Mouse (Mus musculus): ENCODE data around the gene Ldah. TPM values are rescaled to one million over a fixed set of nuclear protein-coding genes. Genes with fewer than 3 reads are reported as not detected.

Ldah gene
- polyA plus RNA-seq, 1 experiment from 2014 or later, result 63.2 TPM

GRCm38 (mm10) chr12:8231101-8231500, 23.2 kb downstream of the Ldah start:
- H3K4me1 ChIP-seq (replicated peaks), result no peaks in the 10 kb centered on the region
- H3K27ac ChIP-seq, result no peak overlapping the region
- H3K36me3 ChIP-seq, result no peaks in the 10 kb centered on the region
- no peaks in the 10 kb centered on the region for H3K27me3 ChIP-seq (replicated peaks)
- ATAC-seq, result no peak
- no peak overlapping the region for H3K9ac ChIP-seq
- 94% methylated on average over 3 of the region's 3 CpGs for WGBS
- H3K4me3 ChIP-seq (replicated peaks), result no peak overlapping the region
- H3K9me3 ChIP-seq, result no peaks in the 10 kb centered on the region
- no peak overlapping the region for H3K4me2 ChIP-seq (replicated peaks)

DNA sequence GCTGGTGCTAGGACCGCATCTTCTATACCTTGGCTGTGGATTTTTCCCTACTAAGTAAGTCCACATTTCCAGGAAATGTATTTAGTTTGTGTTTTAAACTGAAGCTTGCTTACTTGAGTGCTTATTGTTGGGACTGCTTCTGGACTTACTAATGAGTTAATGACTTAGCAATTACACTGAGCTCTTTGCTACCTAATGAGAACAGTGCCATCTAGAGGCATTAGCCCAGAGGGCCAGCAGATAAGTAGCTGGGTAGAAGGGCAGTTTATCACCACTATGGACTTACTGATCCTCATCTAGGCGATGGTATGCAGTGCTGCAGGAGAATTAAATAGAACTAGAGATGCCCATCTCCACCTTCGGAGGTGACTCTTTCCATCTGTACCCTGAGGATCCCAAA, 24.8 kb downstream of the Ldah start:
- ATAC-seq, result no peak

DNA sequence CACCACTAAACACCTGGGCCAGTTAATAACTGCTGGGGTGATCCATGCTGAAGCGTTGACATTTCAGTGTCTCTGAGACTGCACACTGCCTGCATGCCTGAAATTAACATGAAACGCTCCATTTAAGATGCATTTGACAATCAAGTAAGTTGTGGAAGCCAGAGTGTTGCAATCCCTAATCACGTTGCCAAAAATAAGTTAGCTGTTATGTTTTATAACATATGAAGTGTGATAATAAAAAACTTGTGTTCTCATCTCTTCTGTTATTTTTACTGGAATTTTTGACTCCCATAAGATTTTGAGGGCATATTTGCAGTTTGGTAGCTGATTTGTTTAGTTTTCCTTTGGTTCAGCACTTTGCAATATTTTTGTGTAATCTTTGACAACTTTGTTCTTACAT, 34.3 kb downstream of the Ldah start:
- Histone ChIP-seq H3K9me3 (no peaks in the 10 kb centered on the region), H3K9ac (no peak overlapping the region), H3K36me3 (no peaks in the 10 kb centered on the region), H3K27me3 (replicated peaks) (no peaks in the 10 kb centered on the region), H3K4me3 (replicated peaks) (no peak overlapping the region), H3K4me2 (replicated peaks) (no peak overlapping the region), H3K27ac (no peak overlapping the region), H3K4me1 (replicated peaks) (no peaks in the 10 kb centered on the region)
- WGBS, result 90% methylated on average over 3 of the region's 3 CpGs
- ATAC-seq, result no peak

More for the DNA sequence above, 24.8 kb downstream of the Ldah start:
- H3K27ac ChIP-seq, result no peak overlapping the region
- no peaks in the 10 kb centered on the region for H3K27me3 ChIP-seq (replicated peaks)
- H3K4me3 ChIP-seq (replicated peaks), result no peak overlapping the region
- H3K36me3 ChIP-seq, result no peaks in the 10 kb centered on the region
- WGBS, result 79% methylated on average over 3 of the region's 3 CpGs
- H3K9ac ChIP-seq, result no peak overlapping the region
- no peaks in the 10 kb centered on the region for H3K9me3 ChIP-seq
- H3K4me2 ChIP-seq (replicated peaks), result no peak overlapping the region
- no peaks in the 10 kb centered on the region for H3K4me1 ChIP-seq (replicated peaks)

DNA sequence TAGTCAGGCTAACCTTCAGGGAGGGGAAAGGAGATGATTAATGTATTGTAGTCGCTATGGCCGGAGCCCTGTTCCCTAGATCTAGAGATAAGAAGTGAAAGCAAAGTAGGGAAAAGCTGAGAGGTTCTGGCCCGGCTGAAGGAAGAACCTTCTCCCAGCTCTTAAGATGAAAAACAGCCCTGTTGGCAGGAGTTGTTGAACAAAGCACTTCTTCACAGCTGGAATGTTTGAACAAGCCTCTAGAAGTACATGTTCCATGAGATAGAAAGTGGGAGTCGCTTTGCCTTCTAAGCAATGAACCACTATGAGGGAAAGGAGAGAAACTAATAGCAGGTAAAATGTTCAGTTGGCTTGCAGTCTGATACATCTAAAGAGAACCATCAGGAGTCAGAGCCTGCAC, 36.8 kb downstream of the Ldah start:
- no peaks in the 10 kb centered on the region for H3K9me3 ChIP-seq
- H3K4me2 ChIP-seq (replicated peaks), result no peak overlapping the region
- no peak for ATAC-seq
- no peaks in the 10 kb centered on the region for H3K27me3 ChIP-seq (replicated peaks)
- H3K4me1 ChIP-seq (replicated peaks), result no peaks in the 10 kb centered on the region
- H3K27ac ChIP-seq, result no peak overlapping the region
- no peaks in the 10 kb centered on the region for H3K36me3 ChIP-seq
- H3K4me3 ChIP-seq (replicated peaks), result no peak overlapping the region
- 36% methylated on average over 4 of the region's 4 CpGs for WGBS
- no peak overlapping the region for H3K9ac ChIP-seq

DNA sequence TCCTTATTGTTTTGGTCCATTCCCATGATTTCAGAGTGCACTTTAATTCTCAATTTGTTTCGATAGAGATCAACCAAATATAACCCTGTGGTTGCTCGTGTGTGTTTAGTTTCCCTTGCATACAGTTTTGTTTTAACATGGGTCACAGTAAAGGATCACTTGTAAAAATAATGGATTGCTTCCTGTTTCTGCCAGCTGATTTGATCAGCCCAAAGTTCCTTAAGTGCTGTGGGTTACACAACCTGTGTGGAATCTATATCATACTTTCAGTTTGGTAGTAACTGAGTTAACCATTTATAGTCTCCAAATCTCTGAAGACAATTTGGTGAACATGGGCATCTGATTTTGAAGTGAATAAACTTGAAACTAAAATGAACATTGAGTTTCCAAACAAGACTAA, 52.4 kb downstream of the Ldah start:
- ATAC-seq, result no peak
- WGBS, result 46% methylated on average over 2 of the region's 2 CpGs
- Histone ChIP-seq H3K4me1 (replicated peaks) (no peaks in the 10 kb centered on the region), H3K9ac (no peak overlapping the region), H3K27ac (no peak overlapping the region), H3K36me3 (no peaks in the 10 kb centered on the region), H3K4me2 (replicated peaks) (no peak overlapping the region), H3K9me3 (no peaks in the 10 kb centered on the region), H3K4me3 (replicated peaks) (no peak overlapping the region), H3K27me3 (replicated peaks) (no peaks in the 10 kb centered on the region)

- WGBS, result 81% methylated on average over 7 of the region's 7 CpGs
- H3K36me3 ChIP-seq, result no peaks in the 10 kb centered on the region
- no peak for ATAC-seq
- no peaks in the 10 kb centered on the region for H3K9me3 ChIP-seq
- H3K4me1 ChIP-seq (replicated peaks), result no peaks in the 10 kb centered on the region
- no peaks in the 10 kb centered on the region for H3K27me3 ChIP-seq (replicated peaks)
- no peak overlapping the region for H3K9ac ChIP-seq
- H3K4me2 ChIP-seq (replicated peaks), result no peak overlapping the region
- H3K4me3 ChIP-seq (replicated peaks), result no peak overlapping the region
- no peak overlapping the region for H3K27ac ChIP-seq
These were observed 58.4 kb downstream of the Ldah start for GRCm38 (mm10) chr12:8266311-8266710.

DNA sequence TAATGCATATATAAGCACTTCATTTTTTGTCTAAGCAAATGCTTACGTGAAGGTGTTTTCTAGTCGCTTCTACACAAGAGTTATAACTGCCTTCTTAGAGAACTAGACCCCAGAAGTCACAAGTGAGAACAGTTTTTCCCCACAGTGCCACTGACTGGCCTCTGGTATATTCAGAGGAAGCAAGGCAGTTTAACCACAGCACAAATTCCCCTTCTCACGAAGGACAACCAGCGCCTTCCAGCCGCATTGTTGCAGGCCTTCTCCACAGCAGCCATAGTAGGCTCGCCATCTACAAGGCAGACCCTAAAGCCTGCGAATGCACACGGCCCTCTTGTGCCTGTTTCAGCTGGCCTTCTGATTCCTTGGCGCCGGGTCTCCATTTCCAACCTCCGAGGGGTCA, 61.7 kb downstream of the Ldah start:
- Histone ChIP-seq H3K4me1 (replicated peaks) (no peaks in the 10 kb centered on the region), H3K9me3 (no peaks in the 10 kb centered on the region), H3K4me3 (replicated peaks) (no peak overlapping the region), H3K36me3 (no peaks in the 10 kb centered on the region), H3K27me3 (replicated peaks) (no peaks in the 10 kb centered on the region), H3K4me2 (replicated peaks) (no peak overlapping the region), H3K27ac (no peak overlapping the region), H3K9ac (no peak overlapping the region)
- WGBS, result 93% methylated on average over 11 of the region's 11 CpGs
- no peak for ATAC-seq

GRCm38 (mm10) chr12:8271405-8271804, 63.5 kb downstream of the Ldah start:
- H3K4me1 ChIP-seq (replicated peaks), result no peaks in the 10 kb centered on the region
- H3K36me3 ChIP-seq, result no peaks in the 10 kb centered on the region
- no peaks in the 10 kb centered on the region for H3K9me3 ChIP-seq
- no peak overlapping the region for H3K27ac ChIP-seq
- 75% methylated on average over 2 of the region's 2 CpGs for WGBS
- no peak overlapping the region for H3K4me3 ChIP-seq (replicated peaks)
- ATAC-seq, result no peak
- no peak overlapping the region for H3K4me2 ChIP-seq (replicated peaks)
- H3K9ac ChIP-seq, result no peak overlapping the region
- H3K27me3 ChIP-seq (replicated peaks), result no peaks in the 10 kb centered on the region

DNA sequence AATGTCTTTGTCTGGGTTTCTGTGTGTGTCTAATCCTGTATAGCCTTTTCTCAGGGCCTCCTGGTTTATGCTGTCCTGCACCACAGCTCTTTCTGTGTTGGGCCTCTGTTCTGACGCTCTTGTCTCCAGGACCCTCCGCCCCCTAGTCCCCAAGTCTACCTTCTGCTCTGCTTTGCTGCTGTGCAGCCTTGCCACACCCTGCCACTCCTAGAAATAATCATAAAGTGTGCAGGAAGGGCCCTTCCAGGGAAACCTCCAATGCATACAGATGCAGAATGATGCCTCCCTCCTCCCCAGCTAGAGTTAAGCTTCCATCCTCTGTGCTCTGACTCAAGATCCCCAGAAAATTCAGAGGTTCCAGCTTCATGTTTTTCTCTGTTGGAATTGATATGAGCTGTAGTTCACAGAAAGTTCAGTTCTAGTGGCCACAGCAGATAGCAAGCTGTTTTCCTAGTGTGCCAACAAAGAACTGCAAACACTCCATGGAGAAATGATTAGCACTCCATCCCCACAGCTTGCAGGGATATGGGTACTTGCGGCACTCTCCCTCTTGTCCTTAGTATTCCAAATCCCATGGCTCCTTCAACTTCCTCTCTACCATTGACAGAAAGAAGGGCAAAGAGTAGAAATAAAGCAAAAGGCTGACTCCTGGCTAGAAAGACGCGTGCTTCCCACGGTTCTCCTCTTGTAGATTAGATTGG, 65.7 kb downstream of the Ldah start:
- no peak overlapping the region for H3K9ac ChIP-seq
- peak; percentile 79 for ATAC-seq
- H3K4me3 ChIP-seq (replicated peaks), result no peak overlapping the region
- H3K36me3 ChIP-seq, result no peaks in the 10 kb centered on the region
- H3K4me1 ChIP-seq (replicated peaks), result no peaks in the 10 kb centered on the region
- no peaks in the 10 kb centered on the region for H3K9me3 ChIP-seq
- 83% methylated on average over 6 of the region's 6 CpGs for WGBS
- H3K4me2 ChIP-seq (replicated peaks), result no peak overlapping the region
- no peaks in the 10 kb centered on the region for H3K27me3 ChIP-seq (replicated peaks)
- no peak overlapping the region for H3K27ac ChIP-seq

- Histone ChIP-seq H3K27me3 (replicated peaks) (no peaks in the 10 kb centered on the region), H3K4me3 (replicated peaks) (no peak overlapping the region), H3K4me1 (replicated peaks) (no peaks in the 10 kb centered on the region), H3K36me3 (no peaks in the 10 kb centered on the region), H3K27ac (no peak overlapping the region), H3K9me3 (no peaks in the 10 kb centered on the region), H3K9ac (no peak overlapping the region), H3K4me2 (replicated peaks) (no peak overlapping the region)
- WGBS, result 89% methylated on average over 4 of the region's 4 CpGs
- ATAC-seq, result no peak
These were observed 67.5 kb downstream of the Ldah start for GRCm38 (mm10) chr12:8275424-8275823.

GRCm38 (mm10) chr12:8281225-8282017, 73.5 kb downstream of the Ldah start:
- ATAC-seq, result no peak

DNA sequence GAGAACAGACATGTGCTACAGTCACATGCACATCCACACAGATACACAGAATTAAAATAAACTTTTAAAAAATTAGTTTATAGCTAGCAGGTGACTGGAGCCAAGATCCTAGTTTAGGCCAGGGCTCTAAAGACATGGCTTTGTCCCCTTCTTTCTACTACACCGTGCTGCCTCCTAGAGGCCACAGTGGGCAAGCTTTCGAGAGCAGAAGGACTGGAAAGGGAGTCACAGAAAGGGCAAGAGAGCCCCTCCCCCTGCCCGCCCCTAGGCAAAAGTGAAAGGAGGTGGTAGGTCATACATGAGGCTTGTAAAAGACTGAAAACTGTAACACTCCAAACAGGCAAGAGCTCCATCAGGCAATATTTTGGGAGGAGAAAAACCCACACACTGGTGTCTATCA, 80.1 kb downstream of the Ldah start:
- ATAC-seq, result no peak
- H3K27me3 ChIP-seq (replicated peaks), result no peaks in the 10 kb centered on the region
- no peaks in the 10 kb centered on the region for H3K9me3 ChIP-seq
- WGBS, result 63% methylated on average over 3 of the region's 3 CpGs
- H3K4me2 ChIP-seq (replicated peaks), result no peak overlapping the region
- no peak overlapping the region for H3K27ac ChIP-seq
- H3K9ac ChIP-seq, result no peak overlapping the region
- H3K4me1 ChIP-seq (replicated peaks), result no peaks in the 10 kb centered on the region
- H3K36me3 ChIP-seq, result no peaks in the 10 kb centered on the region
- H3K4me3 ChIP-seq (replicated peaks), result no peak overlapping the region

More at GRCm38 (mm10) chr12:8281225-8282017, 73.5 kb downstream of the Ldah start:
- Histone ChIP-seq H3K36me3 (no peaks in the 10 kb centered on the region; the same call in 1 of the 2 replicates), H3K9ac (no peak overlapping the region), H3K27ac (no peak overlapping the region), H3K4me3 (replicated peaks) (no peak overlapping the region), H3K4me1 (replicated peaks) (no peaks in the 10 kb centered on the region), H3K27me3 (replicated peaks) (no peaks in the 10 kb centered on the region), H3K9me3 (no peaks in the 10 kb centered on the region), H3K4me2 (replicated peaks) (no peak overlapping the region)
- 87% methylated on average over 15 of the region's 15 CpGs for WGBS

GRCm38 (mm10) chr12:8289099-8289498, 81.2 kb downstream of the Ldah start:
- no peak for ATAC-seq
- WGBS, result 88% methylated on average over 6 of the region's 6 CpGs

More at GRCm38 (mm10) chr12:8289099-8289498, 81.2 kb downstream of the Ldah start:
- Histone ChIP-seq H3K36me3 (no peaks in the 10 kb centered on the region), H3K4me2 (replicated peaks) (no peak overlapping the region), H3K4me1 (replicated peaks) (no peaks in the 10 kb centered on the region), H3K27me3 (replicated peaks) (no peaks in the 10 kb centered on the region), H3K27ac (no peak overlapping the region), H3K9me3 (no peaks in the 10 kb centered on the region), H3K4me3 (replicated peaks) (no peak overlapping the region), H3K9ac (no peak overlapping the region)
